Mouse (Mus musculus) forebrain, embryonic 12.5 days (tissue): ENCODE measurements around the gene Sost. TPM values are rescaled to one million over a fixed set of nuclear protein-coding genes. Genes with fewer than 3 reads are reported as not detected.

Experiments used
- ATAC-seq: fragments of 200-750 bp; cut with Nextera tagmentation; 2 replicates; pipeline ENCODE4 v1.8.0; 2017; ENCODE audit warnings: moderate TSS enrichment; ENCODE audit not compliant: low FRiP score
- H3K27ac ChIP-seq: fragments of 300-500 bp; sonication (generic); 2 replicates; pipeline ENCODE4 v1.5.1; 2016; ENCODE audit warnings: mild to moderate bottlenecking
- H3K27me3 ChIP-seq: fragments of 300-500 bp; sonication (generic); 2 replicates; pipeline ENCODE4 v1.6.1; 2016; ENCODE audit warnings: mild to moderate bottlenecking
- H3K36me3 ChIP-seq: fragments of 300-500 bp; sonication (generic); replicated peaks from 2 replicates; pipeline ENCODE4 v1.6.1; 2016; ENCODE audit warnings: mild to moderate bottlenecking
- H3K4me1 ChIP-seq: fragments of 300-500 bp; sonication (generic); 2 replicates; pipeline ENCODE4 v1.6.1; 2016
- H3K4me2 ChIP-seq: fragments of 300-500 bp; sonication (generic); 2 replicates; pipeline ENCODE4 v1.6.1; 2016; ENCODE audit warnings: mild to moderate bottlenecking, moderate library complexity
- H3K4me3 ChIP-seq: fragments of 300-500 bp; sonication (generic); replicated peaks from 2 replicates; pipeline ENCODE4 v1.5.1; 2016; ENCODE audit warnings: mild to moderate bottlenecking
- H3K9ac ChIP-seq: fragments of 300-500 bp; sonication (generic); 2 replicates; pipeline ENCODE4 v1.6.1; 2016; ENCODE audit warnings: mild to moderate bottlenecking
- H3K9me3 ChIP-seq: fragments of 300-500 bp; sonication (generic); 2 replicates; pipeline ENCODE4 v1.6.1; 2016
- WGBS: fragments of 180-500 bp; shearing (Covaris S2); methylation state at CpG from one replicate; pipeline ENCODE4 v1.1.7; 2016; 5-methylcytosine and 5-hydroxymethylcytosine counted together
- polyA plus RNA-seq: library from polyadenylated mRNA; unstranded; fragments of >200 nt; fragmentation: Nextera tagmentation; extraction: Ambion mirVana; gene quantifications from 2 replicates; pipeline ENCODE4 v1.2.1, GENCODE M21; 2016

Sost gene
- polyA plus RNA-seq, 1 experiment from 2014 or later, result 0.09 TPM

- H3K9ac ChIP-seq, result no peak overlapping the region
- no peaks in the 10 kb centered on the region for H3K36me3 ChIP-seq
- no peak overlapping the region for H3K4me3 ChIP-seq
- H3K9me3 ChIP-seq, result no peaks in the 10 kb centered on the region
- peaks cover 78% of the 10 kb centered on the region for H3K27me3 ChIP-seq
- 2% methylated on average over 2 of the region's 2 CpGs for WGBS
- H3K27ac ChIP-seq, result no peak overlapping the region
- H3K4me2 ChIP-seq, result no peak overlapping the region
- peaks cover 42% of the 10 kb centered on the region for H3K4me1 ChIP-seq
- no peak for ATAC-seq
Observed at GRCm38 (mm10) chr11:101965553-101965952, 1.3 kb downstream of the Sost start.

GRCm38 (mm10) chr11:101964647-101965046, 2.2 kb downstream of the Sost start:
- Histone ChIP-seq H3K4me1 (peaks cover 42% of the 10 kb centered on the region), H3K4me3 (peak overlapping the region; percentile 58; the same call in 1 of the 2 replicates), H3K27me3 (peaks cover 87% of the 10 kb centered on the region)

GRCm38 (mm10) chr11:101963473-101964291, 3.1 kb downstream of the Sost start:
- Histone ChIP-seq H3K4me1 (peaks cover 41% of the 10 kb centered on the region), H3K9me3 (no peaks in the 10 kb centered on the region), H3K36me3 (no peaks in the 10 kb centered on the region), H3K9ac (peak overlapping the region; percentile 60), H3K27me3 (peaks cover 91% of the 10 kb centered on the region), H3K27ac (no peak overlapping the region), H3K4me3 (peak overlapping the region; percentile 58), H3K4me2 (peak overlapping the region; percentile 90)
- ATAC-seq, result peak; percentile 43
- under 1% methylated on average over 78 of the region's 78 CpGs for WGBS

More at GRCm38 (mm10) chr11:101964647-101965046, 2.2 kb downstream of the Sost start:
- no peak overlapping the region for H3K4me2 ChIP-seq
- WGBS, result 3% methylated on average over 8 of the region's 8 CpGs
- no peaks in the 10 kb centered on the region for H3K36me3 ChIP-seq
- no peak overlapping the region for H3K9ac ChIP-seq
- no peaks in the 10 kb centered on the region for H3K9me3 ChIP-seq
- H3K27ac ChIP-seq, result no peak overlapping the region
- no peak for ATAC-seq

- WGBS, result 3% methylated on average over 11 of the region's 11 CpGs
- 0 out of 2 replicates have a peak, but pooled peaks have one; percentile 11 for ATAC-seq
- Histone ChIP-seq H3K4me3 (peak overlapping the region; percentile 58), H3K9me3 (no peaks in the 10 kb centered on the region), H3K36me3 (no peaks in the 10 kb centered on the region), H3K9ac (0 out of 2 replicates have a peak overlapping the region, but pooled peaks have one; percentile 60), H3K27ac (no peak overlapping the region), H3K4me1 (peaks cover 36% of the 10 kb centered on the region), H3K27me3 (peaks cover 94% of the 10 kb centered on the region), H3K4me2 (peak overlapping the region; percentile 90)
Observed at GRCm38 (mm10) chr11:101963043-101963442, 3.8 kb downstream of the Sost start.

- peaks cover 9% of the 10 kb centered on the region for H3K4me1 ChIP-seq
- no peak for ATAC-seq
- H3K27me3 ChIP-seq, result peaks cover 83% of the 10 kb centered on the region
- no peak overlapping the region for H3K27ac ChIP-seq
- 72% methylated on average over 5 of the region's 5 CpGs for WGBS
- no peak overlapping the region for H3K4me3 ChIP-seq
- H3K9me3 ChIP-seq, result no peaks in the 10 kb centered on the region
- H3K36me3 ChIP-seq, result no peaks in the 10 kb centered on the region
- no peak overlapping the region for H3K4me2 ChIP-seq
- H3K9ac ChIP-seq, result no peak overlapping the region
Observed at GRCm38 (mm10) chr11:101957476-101957875, 9.3 kb downstream of the Sost start.

- no peaks in the 10 kb centered on the region for H3K9me3 ChIP-seq
- no peak overlapping the region for H3K4me2 ChIP-seq
- no peak overlapping the region for H3K27ac ChIP-seq
- no peak overlapping the region for H3K4me3 ChIP-seq
- no peak for ATAC-seq
- H3K9ac ChIP-seq, result no peak overlapping the region
- 75% methylated on average over 4 of the region's 4 CpGs for WGBS
- H3K36me3 ChIP-seq, result no peaks in the 10 kb centered on the region
- peaks cover 73% of the 10 kb centered on the region for H3K27me3 ChIP-seq
- peaks cover 14% of the 10 kb centered on the region for H3K4me1 ChIP-seq
Observed at GRCm38 (mm10) chr11:101953441-101953840, 13.4 kb downstream of the Sost start.

GRCm38 (mm10) chr11:101952541-101953341, 14.1 kb downstream of the Sost start:
- no peaks in the 10 kb centered on the region for H3K36me3 ChIP-seq
- H3K27me3 ChIP-seq, result peaks cover 66% of the 10 kb centered on the region
- H3K4me3 ChIP-seq, result no peak overlapping the region
- no peak overlapping the region for H3K27ac ChIP-seq
- H3K9ac ChIP-seq, result 0 out of 2 replicates have a peak overlapping the region, but pooled peaks have one; percentile 12
- peaks cover 14% of the 10 kb centered on the region for H3K4me1 ChIP-seq
- 16% methylated on average over 24 of the region's 24 CpGs for WGBS
- peak overlapping the region; percentile 19; the same call in 1 of the 2 replicates for H3K4me2 ChIP-seq
- no peaks in the 10 kb centered on the region for H3K9me3 ChIP-seq
- no peak for ATAC-seq

GRCm38 (mm10) chr11:101950021-101950420, 16.8 kb downstream of the Sost start:
- no peak overlapping the region for H3K9ac ChIP-seq
- H3K36me3 ChIP-seq, result no peaks in the 10 kb centered on the region
- no peaks in the 10 kb centered on the region for H3K9me3 ChIP-seq
- no peak for ATAC-seq
- peaks cover 47% of the 10 kb centered on the region for H3K27me3 ChIP-seq
- no peak overlapping the region for H3K4me3 ChIP-seq
- no peak overlapping the region for H3K4me2 ChIP-seq
- 91% methylated on average over 5 of the region's 5 CpGs for WGBS
- no peak overlapping the region for H3K27ac ChIP-seq
- peaks cover 20% of the 10 kb centered on the region for H3K4me1 ChIP-seq

- WGBS, result 28% methylated on average over 5 of the region's 5 CpGs
- Histone ChIP-seq H3K9ac (no peak overlapping the region), H3K4me3 (no peak overlapping the region), H3K9me3 (no peaks in the 10 kb centered on the region), H3K4me2 (no peak overlapping the region), H3K4me1 (peaks cover 6% of the 10 kb centered on the region; the same call in 1 of the 2 replicates), H3K36me3 (no peaks in the 10 kb centered on the region), H3K27me3 (peaks cover 21% of the 10 kb centered on the region), H3K27ac (no peak overlapping the region)
- ATAC-seq, result no peak
Observed at GRCm38 (mm10) chr11:101946525-101946924, 20.3 kb downstream of the Sost start.

- no peak overlapping the region for H3K27ac ChIP-seq
- no peak overlapping the region for H3K9ac ChIP-seq
- H3K4me3 ChIP-seq, result no peak overlapping the region
- no peaks in the 10 kb centered on the region for H3K36me3 ChIP-seq
- no peaks in the 10 kb centered on the region for H3K9me3 ChIP-seq
- WGBS, result 37% methylated on average over 3 of the region's 3 CpGs
- no peak overlapping the region for H3K4me2 ChIP-seq
- peaks cover 6% of the 10 kb centered on the region; the same call in 1 of the 2 replicates for H3K4me1 ChIP-seq
- ATAC-seq, result no peak
- H3K27me3 ChIP-seq, result peaks cover 21% of the 10 kb centered on the region
Observed at GRCm38 (mm10) chr11:101943055-101943454, 23.8 kb downstream of the Sost start.

- Histone ChIP-seq H3K4me2 (peak overlapping the region; percentile 68), H3K27me3 (peaks cover 51% of the 10 kb centered on the region), H3K9ac (peak overlapping the region; percentile 55), H3K36me3 (no peaks in the 10 kb centered on the region), H3K4me1 (peaks cover 13% of the 10 kb centered on the region), H3K9me3 (no peaks in the 10 kb centered on the region), H3K27ac (0 out of 2 replicates have a peak overlapping the region, but pooled peaks have one; percentile 5), H3K4me3 (peak overlapping the region; percentile 41)
- under 1% methylated on average over 32 of the region's 32 CpGs for WGBS
- no peak for ATAC-seq
Observed at GRCm38 (mm10) chr11:101937108-101937507, 29.7 kb downstream of the Sost start.

- Histone ChIP-seq H3K27me3 (peaks cover 53% of the 10 kb centered on the region), H3K27ac (no peak overlapping the region), H3K36me3 (no peaks in the 10 kb centered on the region), H3K4me2 (peak overlapping the region; percentile 68), H3K4me3 (no peak overlapping the region), H3K9me3 (no peaks in the 10 kb centered on the region), H3K9ac (no peak overlapping the region), H3K4me1 (peaks cover 13% of the 10 kb centered on the region)
- ATAC-seq, result no peak
- 30% methylated on average over 7 of the region's 7 CpGs for WGBS
Observed at GRCm38 (mm10) chr11:101936421-101936820, 30.4 kb downstream of the Sost start.
